Mouse (Mus musculus) hematopoietic multipotent progenitor cell, adult 10-12 weeks (in vitro differentiated cells): ENCODE data around the gene Tnip3. TPM values are rescaled to one million over a fixed set of nuclear protein-coding genes. Genes with fewer than 3 reads are reported as not detected.

Experiments used
- polyA plus RNA-seq: library from polyadenylated mRNA; stranded (reverse); fragments of >175 nt; gene quantifications from 2 replicates; pipeline ENCODE4 v1.2.3, GENCODE M21; 2012; ENCODE audit warnings: low replicate concordance

Tnip3 gene
- polyA plus RNA-seq, result 0.07 and 0.16 TPM in 2 replicates

GRCm38 (mm10) chr6:65525192-65525591 is at the start of gene Tnip3:
TSS of gene Tnip3 (plus strand) at chr6:65525313.

GRCm38 (mm10) chr6:65671451-65671850 is 146.3 kb downstream of the Tnip3 start, which contains the start of gene Ndnf:
TSS of gene Ndnf (plus strand) at chr6:65671590.

Other genes with a start within 250 kb of the Tnip3 start
- not detected in 2 replicates for gene C130060K24Rik, start 144.2 kb upstream of the Tnip3 start, polyA plus RNA-seq
- 0.36 and 1.5 TPM in 2 replicates for gene Ndnf, start 146.3 kb downstream of the Tnip3 start, polyA plus RNA-seq